Mouse (Mus musculus) stomach, postnatal 0 days (tissue): ENCODE measurements at regions not wholly inside any gene's neighbourhood (a gene's known extent, or its start where the extent isn't known, plus 50 kb on each side); places are given as distances from the start of the nearest gene placed in this dataset.

Source experiments
- ATAC-seq: fragments of 200-750 bp; cut with Nextera tagmentation; 2 replicates; pipeline ENCODE4 v1.8.0; 2017; ENCODE audit not compliant: low FRiP score, low TSS enrichment
- DNase-seq: peaks from one replicate; pipeline ENCODE4 v3.0.0-alpha.2; 2016; ENCODE audit warnings: low spot score
- H3K27ac ChIP-seq: fragments of 300-500 bp; sonication (generic); replicated peaks from 2 replicates; pipeline ENCODE4 v1.5.1; 2014; ENCODE audit warnings: mild to moderate bottlenecking, control low read depth
- H3K27me3 ChIP-seq: fragments of 300-500 bp; sonication (generic); 2 replicates; pipeline ENCODE4 v1.6.1; 2014; ENCODE audit warnings: low read length; ENCODE audit not compliant: control insufficient read depth, insufficient read depth
- H3K36me3 ChIP-seq: fragments of 300-500 bp; sonication (generic); 2 replicates; pipeline ENCODE4 v1.6.1; 2014; ENCODE audit warnings: low read length, mixed read lengths; ENCODE audit not compliant: control insufficient read depth, insufficient read depth
- H3K4me1 ChIP-seq: fragments of 300-500 bp; sonication (generic); replicated peaks from 2 replicates; pipeline ENCODE4 v1.6.1; 2014; ENCODE audit warnings: antibody characterized with exemption; ENCODE audit not compliant: control insufficient read depth, insufficient read depth
- H3K4me2 ChIP-seq: fragments of 300-500 bp; sonication (generic); replicated peaks from 2 replicates; pipeline ENCODE4 v1.6.1; 2014; ENCODE audit warnings: low read depth, mild to moderate bottlenecking, control low read depth, moderate library complexity
- H3K4me3 ChIP-seq: fragments of 300-500 bp; sonication (generic); 2 replicates; pipeline ENCODE4 v1.5.1; 2014; ENCODE audit warnings: low read depth, low read length, control low read depth
- H3K9ac ChIP-seq: fragments of 300-500 bp; sonication (generic); 2 replicates; pipeline ENCODE4 v1.6.1; 2014; ENCODE audit warnings: mild to moderate bottlenecking, low read length, control low read depth, mixed read lengths
- H3K9me3 ChIP-seq: fragments of 300-500 bp; sonication (generic); 2 replicates; pipeline ENCODE4 v1.6.1; 2016; ENCODE audit warnings: low read length; ENCODE audit not compliant: control insufficient read depth
- CTCF ChIP-seq: IDR thresholded peaks from 2 replicates; pipeline ENCODE4 v1.5.1; 2016; ENCODE audit warnings: antibody characterized with exemption, low read depth, mild to moderate bottlenecking, moderate library complexity
- EP300 ChIP-seq: optimal IDR thresholded peaks from 2 replicates; pipeline ENCODE3; 2016; ENCODE audit warnings: antibody characterized with exemption
- WGBS: fragments of 180-500 bp; shearing (Covaris S2); extraction: QIAGEN DNeasy Blood & Tissue Kit; methylation state at CpG from one replicate; pipeline ENCODE4 v1.1.7; 2014; 5-methylcytosine and 5-hydroxymethylcytosine counted together

GRCm38 (mm10) chr6:82835222-82836064 lies 61.2 kb upstream of the Hk2 start:
- Histone ChIP-seq H3K4me2 (no peak overlapping the region), H3K9ac (no peak overlapping the region), H3K36me3 (no peaks in the 10 kb centered on the region), H3K4me3 (no peak overlapping the region), H3K4me1 (no peaks in the 10 kb centered on the region), H3K27ac (no peak overlapping the region), H3K27me3 (no peaks in the 10 kb centered on the region), H3K9me3 (no peaks in the 10 kb centered on the region)
- 58% methylated on average over 11 of the region's 11 CpGs for WGBS
- no peak for ATAC-seq
- DNase-seq: no peak
- TF ChIP-seq EP300: no peak
- peak; percentile 13; the same call in 1 of the 2 replicates for TF ChIP-seq CTCF

- 93% methylated on average over 6 of the region's 6 CpGs for WGBS
- Histone ChIP-seq H3K27me3 (no peaks in the 10 kb centered on the region), H3K4me3 (no peak overlapping the region), H3K36me3 (no peaks in the 10 kb centered on the region), H3K27ac (no peak overlapping the region), H3K9me3 (no peaks in the 10 kb centered on the region), H3K9ac (no peak overlapping the region), H3K4me1 (no peaks in the 10 kb centered on the region), H3K4me2 (no peak overlapping the region)
- ATAC-seq (no peak), DNase-seq (no peak)
- no peak for TF ChIP-seq CTCF
- TF ChIP-seq EP300: no peak
Observed at GRCm38 (mm10) chr6:82833867-82834266, 59.6 kb upstream of the Hk2 start.

- Histone ChIP-seq H3K27me3 (no peaks in the 10 kb centered on the region), H3K9me3 (no peaks in the 10 kb centered on the region), H3K4me3 (no peak overlapping the region), H3K9ac (no peak overlapping the region), H3K36me3 (no peaks in the 10 kb centered on the region), H3K27ac (no peak overlapping the region), H3K4me1 (no peaks in the 10 kb centered on the region), H3K4me2 (no peak overlapping the region)
- WGBS: 18% methylated on average over 1 of the region's 1 CpGs
- TF ChIP-seq EP300 (no peak), CTCF (no peak)
- DNase-seq: no peak
- no peak for ATAC-seq
Observed at GRCm38 (mm10) chr6:82831211-82831610, 57.0 kb upstream of the Hk2 start.

- no peaks in the 10 kb centered on the region for H3K27me3 ChIP-seq
- no peak overlapping the region for H3K4me3 ChIP-seq
- H3K4me2 ChIP-seq: no peak overlapping the region
- no peaks in the 10 kb centered on the region for H3K36me3 ChIP-seq
- 79% methylated on average over 3 of the region's 3 CpGs for WGBS
- no peak overlapping the region for H3K9ac ChIP-seq
- ATAC-seq (no peak), DNase-seq (no peak)
- no peak for TF ChIP-seq EP300
- TF ChIP-seq CTCF: no peak
- no peak overlapping the region for H3K27ac ChIP-seq
- H3K9me3 ChIP-seq: no peaks in the 10 kb centered on the region
- no peaks in the 10 kb centered on the region for H3K4me1 ChIP-seq
Observed at GRCm38 (mm10) chr6:82824684-82825083, 50.4 kb upstream of the Hk2 start.

GRCm38 (mm10) chr6:82824240-82824639 lies 50.0 kb upstream of the Hk2 start:
- Histone ChIP-seq H3K4me1 (no peaks in the 10 kb centered on the region), H3K4me2 (no peak overlapping the region), H3K9me3 (no peaks in the 10 kb centered on the region), H3K27ac (no peak overlapping the region; the same call in 1 of the 2 replicates), H3K4me3 (no peak overlapping the region), H3K9ac (no peak overlapping the region), H3K27me3 (no peaks in the 10 kb centered on the region), H3K36me3 (no peaks in the 10 kb centered on the region)
- 49% methylated on average over 8 of the region's 8 CpGs for WGBS
- ATAC-seq (no peak; the same call in 1 of the 2 replicates), DNase-seq (no peak)
- TF ChIP-seq EP300 (no peak), CTCF (no peak)
